Mouse (Mus musculus) embryonic fibroblast, embryonic 13.5 days (primary cell): Measurements from ENCODE around the gene Cask. TPM values are rescaled to one million over a fixed set of nuclear protein-coding genes. Genes with fewer than 3 reads are reported as not detected.
A peak's percentile ranks its signal among the peaks of the same experiment; 100 is the strongest.

Source experiments
- H3K27ac ChIP-seq: 2 replicates; pipeline ENCODE4 v1.5.1; 2012; ENCODE audit warnings: low read length, control low read depth, inconsistent platforms; ENCODE audit not compliant: insufficient read depth
- H3K4me1 ChIP-seq: 2 replicates; pipeline ENCODE4 v1.6.1; 2011; ENCODE audit warnings: low read length; ENCODE audit not compliant: control insufficient read depth, insufficient read depth
- H3K4me3 ChIP-seq: 2 replicates; pipeline ENCODE4 v1.5.1; 2011; ENCODE audit warnings: mild to moderate bottlenecking, control low read depth, low read length; ENCODE audit not compliant: insufficient read depth
- CTCF ChIP-seq: IDR thresholded peaks from 2 replicates; pipeline ENCODE4 v1.5.1; 2011; ENCODE audit warnings: mild to moderate bottlenecking, control low read depth, low read length, moderate library complexity, borderline replicate concordance; ENCODE audit not compliant: insufficient read depth
- POLR2A ChIP-seq: IDR thresholded peaks from 2 replicates; pipeline ENCODE4 v1.6.1; 2011; ENCODE audit warnings: low read depth, mild to moderate bottlenecking, control low read depth, low read length, moderate library complexity
- polyA plus RNA-seq: library from polyadenylated mRNA; stranded (reverse); fragments of >200 nt; gene quantifications from 2 replicates; pipeline ENCODE4 v1.2.4, GENCODE M21; 2011; ENCODE audit warnings: low read depth; ENCODE audit not compliant: missing spikeins, insufficient read length

The Cask gene
- polyA plus RNA-seq, 1 experiment: 139 TPM

DNA sequence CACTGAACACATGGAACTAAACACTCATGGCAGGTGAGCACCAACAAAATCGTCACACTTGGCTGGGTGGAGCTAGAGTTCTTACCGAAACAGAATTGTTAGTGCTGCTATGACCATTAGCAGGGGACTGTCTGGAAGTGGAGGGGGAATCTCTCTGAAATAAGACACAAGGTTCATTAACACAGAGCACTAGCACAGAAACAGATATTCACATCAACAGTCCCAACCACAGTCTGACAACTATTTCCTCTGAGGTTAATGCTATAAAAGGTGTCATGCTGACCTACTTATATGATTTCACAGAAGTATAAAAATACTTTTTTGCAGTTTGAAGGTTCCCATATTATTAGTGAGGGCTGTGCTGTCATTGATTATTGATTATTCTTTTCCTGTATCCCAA is 298.9 kb downstream of the Cask start:
- H3K27ac ChIP-seq: no peak overlapping the region
- TF ChIP-seq CTCF: no peak
- no peak for TF ChIP-seq POLR2A
- no peaks in the 10 kb centered on the region; the same call in 1 of the 2 replicates for H3K4me1 ChIP-seq
- no peak overlapping the region for H3K4me3 ChIP-seq

DNA sequence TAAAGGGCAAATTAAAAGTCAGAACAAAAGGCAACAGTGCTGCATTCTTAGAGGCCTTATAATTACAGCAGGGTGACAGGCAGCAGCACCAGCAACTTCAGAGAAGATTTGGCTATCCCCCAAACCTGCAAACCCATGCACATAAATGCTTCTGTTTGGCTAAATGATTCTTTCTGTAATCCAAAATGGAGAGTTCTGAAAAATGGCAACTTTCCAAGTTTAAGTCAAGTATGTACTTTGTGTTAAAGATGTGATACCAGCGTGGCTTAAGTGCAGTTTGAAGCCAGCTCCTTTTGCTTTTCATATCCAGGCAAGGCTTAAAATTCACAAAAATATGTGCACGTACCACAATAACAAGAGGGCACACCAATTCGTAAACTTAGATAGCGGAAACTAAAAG is 299.6 kb downstream of the Cask start:
- no peak for TF ChIP-seq CTCF
- TF ChIP-seq POLR2A: no peak
- Histone ChIP-seq H3K27ac (no peak overlapping the region), H3K4me3 (no peak overlapping the region), H3K4me1 (no peaks in the 10 kb centered on the region; the same call in 1 of the 2 replicates)

DNA sequence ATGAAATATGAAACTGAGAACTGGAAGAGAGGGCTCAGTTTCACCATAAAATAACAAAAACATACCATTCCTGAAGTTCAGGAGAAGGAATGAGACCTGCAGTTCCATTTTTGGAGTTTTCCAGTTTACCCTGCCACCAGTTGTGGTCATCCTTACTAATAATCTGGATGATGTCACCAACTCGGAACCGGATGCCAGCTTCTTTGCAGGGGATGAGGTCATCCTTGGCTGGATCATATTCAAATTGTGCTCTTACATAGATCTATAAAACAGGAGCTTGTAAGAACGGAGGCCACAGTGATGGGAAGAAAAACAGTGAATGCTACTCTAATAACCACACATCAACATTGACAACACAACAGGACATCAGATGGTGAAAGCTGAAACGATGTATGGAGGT is 302.1 kb downstream of the Cask start:
- H3K4me1 ChIP-seq: no peaks in the 10 kb centered on the region; the same call in 1 of the 2 replicates
- no peak overlapping the region for H3K4me3 ChIP-seq
- H3K27ac ChIP-seq: peak overlapping the region; percentile 65; the same call in 1 of the 2 replicates
- TF ChIP-seq POLR2A (no peak), CTCF (no peak)

DNA sequence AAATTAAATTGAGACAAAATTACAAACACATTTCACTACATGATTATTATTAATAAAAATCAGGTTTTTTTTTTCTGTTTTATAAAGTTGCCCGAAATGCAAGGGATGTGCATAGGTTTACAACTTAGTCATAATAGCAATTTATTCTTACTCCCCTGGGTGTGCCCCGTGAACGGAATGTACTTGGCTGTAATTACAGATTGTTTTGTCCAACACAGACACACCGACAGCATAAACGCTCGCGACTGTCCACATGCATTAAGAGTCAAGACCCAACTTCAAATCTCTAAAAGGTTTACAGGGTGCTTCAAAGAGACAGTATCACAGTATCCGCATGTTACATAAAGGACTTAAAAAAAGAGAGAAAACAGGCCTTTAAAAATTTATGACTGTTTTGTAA is 329.9 kb downstream of the Cask start:
- Histone ChIP-seq H3K27ac (no peak overlapping the region), H3K4me3 (no peak overlapping the region), H3K4me1 (no peaks in the 10 kb centered on the region)
- TF ChIP-seq POLR2A: no peak
- TF ChIP-seq CTCF: no peak

DNA sequence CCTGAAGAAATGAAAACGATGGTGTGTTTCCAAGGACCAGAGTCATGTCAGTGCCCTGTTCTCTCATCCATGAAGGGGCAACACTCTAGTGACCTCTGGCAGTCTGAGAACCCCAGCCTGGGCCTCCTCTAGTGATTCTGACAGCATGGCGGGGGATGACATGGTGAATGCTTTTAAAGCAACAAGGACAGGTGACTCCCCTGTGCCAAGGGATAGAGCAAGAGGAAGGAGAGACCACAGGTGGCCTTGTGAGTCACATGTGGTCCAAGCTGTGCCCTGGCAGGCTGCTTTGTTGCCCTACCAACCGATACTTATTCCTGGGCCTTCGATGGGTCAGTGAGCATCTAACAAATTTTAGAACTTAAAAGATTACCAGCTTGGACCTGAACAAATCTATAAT is 330.6 kb downstream of the Cask start:
- Histone ChIP-seq H3K4me1 (no peaks in the 10 kb centered on the region), H3K4me3 (no peak overlapping the region), H3K27ac (no peak overlapping the region)
- TF ChIP-seq CTCF (no peak), POLR2A (no peak)

DNA sequence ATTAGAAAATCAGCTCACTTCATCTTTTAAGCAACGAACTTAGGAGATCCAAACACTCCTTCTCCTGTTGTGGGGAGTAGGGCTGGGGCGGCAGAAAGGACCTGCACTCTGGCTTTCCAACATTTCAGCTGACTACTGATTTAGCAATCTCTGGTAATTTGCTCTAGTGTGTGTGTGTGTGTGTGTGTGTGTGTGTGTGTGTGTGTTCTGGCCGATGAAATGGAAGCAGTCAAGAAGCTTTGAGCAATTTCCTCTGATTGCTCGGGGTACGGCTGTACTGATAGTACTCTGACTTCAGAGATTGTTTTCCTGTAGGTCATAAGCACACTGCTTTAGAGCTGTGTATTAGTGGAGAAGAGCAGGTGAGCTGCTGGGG is 331.8 kb downstream of the Cask start:
- TF ChIP-seq POLR2A (no peak), CTCF (no peak)
- Histone ChIP-seq H3K27ac (no peak overlapping the region), H3K4me3 (no peak overlapping the region), H3K4me1 (no peaks in the 10 kb centered on the region)

DNA sequence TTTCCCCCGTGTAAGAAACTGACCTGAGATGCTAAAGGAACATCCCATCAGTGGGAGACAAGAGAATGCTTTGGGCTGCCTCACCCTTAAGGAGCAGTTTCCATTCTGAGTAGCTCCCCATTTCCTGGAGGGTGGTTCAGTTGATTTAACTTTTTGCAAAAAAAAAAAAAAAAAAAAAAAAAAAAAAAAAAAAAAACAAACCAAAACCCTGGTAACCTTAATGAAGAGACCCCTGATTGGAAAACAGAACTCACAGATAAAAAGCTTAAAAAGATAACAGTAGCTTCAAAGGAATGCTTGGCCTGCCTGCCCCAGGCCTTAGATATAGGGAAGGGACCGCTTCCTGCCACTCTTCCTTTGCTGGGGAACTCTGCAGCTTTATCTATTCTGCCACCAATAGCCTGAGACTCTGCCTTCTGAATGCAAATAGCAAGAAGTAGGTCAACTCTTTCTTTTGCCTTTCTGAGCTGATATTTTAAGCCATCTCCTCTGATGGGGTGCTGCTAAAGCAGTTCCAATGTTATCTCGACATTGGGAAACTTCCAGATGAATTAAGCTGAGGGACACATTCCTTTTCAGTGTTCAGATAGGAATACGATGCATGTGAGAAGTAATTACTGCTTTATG is 332.3 kb downstream of the Cask start:
- TF ChIP-seq POLR2A (no peak), CTCF (no peak)
- H3K27ac ChIP-seq: no peak overlapping the region
- H3K4me1 ChIP-seq: no peaks in the 10 kb centered on the region
- no peak overlapping the region for H3K4me3 ChIP-seq

DNA sequence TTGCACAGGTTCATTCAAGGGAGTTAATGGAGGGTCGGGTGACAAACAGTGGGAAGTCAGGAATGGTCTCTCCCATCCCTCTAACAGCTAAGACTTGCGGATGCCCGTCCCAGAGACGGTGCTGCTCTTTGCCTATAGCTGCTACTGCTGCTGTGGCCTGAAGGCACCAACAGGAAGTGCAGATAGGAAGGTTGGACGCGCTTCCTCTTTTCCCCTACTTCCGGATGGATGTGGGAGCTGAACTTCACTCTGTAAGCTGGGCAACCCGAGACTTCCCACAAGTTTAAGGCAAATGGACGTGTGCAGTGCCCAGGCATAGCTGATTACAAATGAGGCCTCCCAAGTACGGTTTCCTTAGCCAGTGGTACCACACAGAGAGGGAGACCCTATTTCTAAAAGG is 333.1 kb downstream of the Cask start:
- H3K27ac ChIP-seq: no peak overlapping the region

DNA sequence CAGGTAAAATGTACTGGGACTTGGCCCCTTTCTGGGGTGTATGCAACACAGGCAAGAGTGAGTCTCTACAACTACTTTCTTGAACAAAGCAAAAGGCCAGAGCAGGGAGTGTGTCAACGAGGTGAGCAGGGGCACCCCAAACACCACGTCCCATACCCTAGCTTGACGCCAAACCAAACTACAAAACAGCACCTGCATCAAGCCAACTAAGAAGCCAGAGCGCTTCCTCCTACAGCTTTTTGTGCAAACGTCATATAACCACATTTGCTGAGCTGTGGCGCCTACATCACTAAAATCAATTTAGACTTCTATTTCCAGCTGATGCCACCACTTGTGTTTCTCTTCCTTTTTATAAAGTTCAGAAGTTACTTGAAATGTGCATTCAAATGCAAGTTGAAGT is 334.7 kb downstream of the Cask start:
- H3K4me1 ChIP-seq: no peaks in the 10 kb centered on the region
- no peak overlapping the region for H3K4me3 ChIP-seq
- no peak overlapping the region for H3K27ac ChIP-seq
- no peak for TF ChIP-seq CTCF
- no peak for TF ChIP-seq POLR2A

More for the DNA sequence above, 333.1 kb downstream of the Cask start:
- H3K4me1 ChIP-seq: no peaks in the 10 kb centered on the region
- H3K4me3 ChIP-seq: no peak overlapping the region
- TF ChIP-seq CTCF: no peak
- no peak for TF ChIP-seq POLR2A

DNA sequence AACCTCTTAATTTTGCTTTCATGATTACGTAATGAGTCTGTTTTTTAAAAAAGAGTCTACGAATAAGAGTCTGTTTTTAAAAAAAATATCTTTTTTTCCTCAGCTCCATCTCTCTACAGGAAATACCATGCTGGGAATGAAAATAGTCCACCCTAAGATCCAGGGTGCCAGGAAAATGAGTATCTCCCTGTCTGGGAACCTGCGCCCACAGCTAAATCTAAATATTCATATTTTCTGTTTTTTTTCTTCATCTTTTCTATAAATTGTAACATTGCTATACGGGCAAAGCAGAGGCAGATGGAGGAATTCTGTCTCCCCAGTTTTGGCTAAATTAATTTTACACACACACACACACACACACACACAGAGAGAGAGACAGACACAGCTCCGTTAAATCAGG is 337.3 kb downstream of the Cask start:
- Histone ChIP-seq H3K4me3 (no peak overlapping the region), H3K27ac (no peak overlapping the region), H3K4me1 (no peaks in the 10 kb centered on the region)
- TF ChIP-seq CTCF (no peak), POLR2A (no peak)
